Mouse (Mus musculus) lung, postnatal 36 days (tissue): ENCODE results near the gene Atp5b.

Source experiments
- DNase-seq: peaks from one replicate; pipeline ENCODE4 v3.0.0; 2022; ENCODE audit warnings: mixed read lengths

Gene Atp5b

GRCm38 (mm10) chr10:128097587-128097971 lies 14.5 kb downstream of the Atp5b start:
- peak; percentile 75 for DNase-seq

GRCm38 (mm10) chr10:128110103-128110761 lies 27.2 kb downstream of the Atp5b start:
- DNase-seq: no peak

- DNase-seq: no peak
These were observed 28.2 kb downstream of the Atp5b start for GRCm38 (mm10) chr10:128111227-128111626.

GRCm38 (mm10) chr10:128123833-128124232 lies 40.8 kb downstream of the Atp5b start:
- DNase-seq: no peak

GRCm38 (mm10) chr10:128124831-128125230 lies 41.8 kb downstream of the Atp5b start:
- no peak for DNase-seq

- DNase-seq: no peak
These were observed 42.9 kb downstream of the Atp5b start for GRCm38 (mm10) chr10:128125951-128126350.

GRCm38 (mm10) chr10:128127497-128127896 lies 44.4 kb downstream of the Atp5b start:
- DNase-seq: no peak

- DNase-seq: peak; percentile 19
These were observed 45.1 kb downstream of the Atp5b start for GRCm38 (mm10) chr10:128128143-128128542.

- DNase-seq: peak; percentile 51
These were observed 48.2 kb downstream of the Atp5b start for GRCm38 (mm10) chr10:128131297-128131696.

- DNase-seq: no peak
These were observed 48.7 kb downstream of the Atp5b start for GRCm38 (mm10) chr10:128131812-128132211.

GRCm38 (mm10) chr10:128133650-128134332 lies 50.7 kb downstream of the Atp5b start:
- no peak for DNase-seq

- DNase-seq: no peak
These were observed 52.3 kb downstream of the Atp5b start for GRCm38 (mm10) chr10:128135374-128135773.
